Mouse (Mus musculus) forebrain, embryonic 13.5 days (tissue): ENCODE measurements around the gene Clca3a2. TPM values are rescaled to one million over a fixed set of nuclear protein-coding genes. Genes with fewer than 3 reads are reported as not detected.
A peak's percentile ranks its signal among the peaks of the same experiment; 100 is the strongest.
"Not testable (repeated sequence)": the region's sequence is repeated elsewhere in the genome, so short reads cannot be mapped to it uniquely, and the experiment has no call there.

Experiments used
- ATAC-seq: fragments of 200-750 bp; cut with Nextera tagmentation; 2 replicates; pipeline ENCODE4 v1.8.0; 2017
- H3K27ac ChIP-seq: fragments of 300-500 bp; sonication (generic); 2 replicates; pipeline ENCODE4 v1.5.1; 2015; ENCODE audit warnings: inconsistent platforms, mild to moderate bottlenecking, moderate library complexity
- H3K27me3 ChIP-seq: fragments of 300-500 bp; sonication (generic); 2 replicates; pipeline ENCODE4 v1.6.1; 2015; ENCODE audit warnings: mild to moderate bottlenecking, inconsistent platforms
- H3K36me3 ChIP-seq: fragments of 300-500 bp; sonication (generic); 2 replicates; pipeline ENCODE4 v1.6.1; 2015; ENCODE audit warnings: mild to moderate bottlenecking, inconsistent platforms; ENCODE audit not compliant: poor library complexity, severe bottlenecking
- H3K4me1 ChIP-seq: fragments of 300-500 bp; sonication (generic); 2 replicates; pipeline ENCODE4 v1.6.1; 2015; ENCODE audit warnings: inconsistent platforms
- H3K4me2 ChIP-seq: fragments of 300-500 bp; sonication (generic); 2 replicates; pipeline ENCODE4 v1.6.1; 2015; ENCODE audit warnings: inconsistent platforms, mild to moderate bottlenecking, moderate library complexity
- H3K4me3 ChIP-seq: fragments of 300-500 bp; sonication (generic); 2 replicates; pipeline ENCODE4 v1.5.1; 2015; ENCODE audit warnings: mild to moderate bottlenecking, inconsistent platforms
- H3K9ac ChIP-seq: fragments of 300-500 bp; sonication (generic); 2 replicates; pipeline ENCODE4 v1.6.1; 2015; ENCODE audit warnings: mild to moderate bottlenecking, inconsistent platforms
- H3K9me3 ChIP-seq: fragments of 300-500 bp; sonication (generic); replicated peaks from 2 replicates; pipeline ENCODE4 v1.6.1; 2016; ENCODE audit warnings: inconsistent platforms
- WGBS: fragments of 180-500 bp; shearing (Covaris S2); methylation state at CpG from one replicate; pipeline ENCODE4 v1.1.7; 2015; 5-methylcytosine and 5-hydroxymethylcytosine counted together
- polyA plus RNA-seq: library from polyadenylated mRNA; unstranded; fragments of >200 nt; fragmentation: Nextera tagmentation; extraction: Ambion mirVana; gene quantifications from 2 replicates; pipeline ENCODE4 v1.2.1, GENCODE M21; 2015

The Clca3a2 gene
- polyA plus RNA-seq = 0.08 TPM in 1 of 2 replicates, not detected in the other

GRCm38 (mm10) chr3:144819219-144819618 is at the start of gene Clca3a2:
Gene Clca3a2 (minus strand): TSS chr3:144819494.
- not testable (repeated sequence) for H3K4me1 ChIP-seq, ATAC-seq
- WGBS = 69% methylated on average over 6 of the region's 6 CpGs

GRCm38 (mm10) chr3:144849584-144849983 is 30.3 kb upstream of the Clca3a2 start:
- H3K4me3 ChIP-seq = no peak overlapping the region
- no peaks in the 10 kb centered on the region for H3K9me3 ChIP-seq
- no peaks in the 10 kb centered on the region for H3K4me1 ChIP-seq
- H3K36me3 ChIP-seq = no peaks in the 10 kb centered on the region
- no peak overlapping the region for H3K9ac ChIP-seq
- H3K27me3 ChIP-seq = no peaks in the 10 kb centered on the region
- H3K4me2 ChIP-seq = no peak overlapping the region
- no peak for ATAC-seq
- H3K27ac ChIP-seq = no peak overlapping the region
- WGBS = 79% methylated on average over 4 of the region's 4 CpGs

More at GRCm38 (mm10) chr3:144819219-144819618, at the start of gene Clca3a2:
- H3K4me2 ChIP-seq, H3K4me3 ChIP-seq, H3K9ac ChIP-seq, H3K27ac ChIP-seq, H3K27me3 ChIP-seq, H3K9me3 ChIP-seq, H3K36me3 ChIP-seq: not testable (repeated sequence)

GRCm38 (mm10) chr3:144849014-144849556 is 29.8 kb upstream of the Clca3a2 start, which contains the start of gene Clca3b:
Gene Clca3b (minus strand): TSS chr3:144849357.
- not testable (repeated sequence) for H3K27ac ChIP-seq, ATAC-seq

GRCm38 (mm10) chr3:144827257-144827656 is 8.0 kb upstream of the Clca3a2 start:
- no peaks in the 10 kb centered on the region for H3K9me3 ChIP-seq
- H3K27ac ChIP-seq = no peak overlapping the region
- no peak overlapping the region for H3K4me2 ChIP-seq
- no peaks in the 10 kb centered on the region for H3K4me1 ChIP-seq
- ATAC-seq = no peak
- no peaks in the 10 kb centered on the region for H3K36me3 ChIP-seq
- no peaks in the 10 kb centered on the region for H3K27me3 ChIP-seq
- no peak overlapping the region for H3K4me3 ChIP-seq
- WGBS = 88% methylated on average over 6 of the region's 6 CpGs
- no peak overlapping the region for H3K9ac ChIP-seq

More at GRCm38 (mm10) chr3:144849014-144849556, 29.8 kb upstream of the Clca3a2 start, which contains the start of gene Clca3b:
- H3K9ac ChIP-seq, H3K27me3 ChIP-seq, H3K9me3 ChIP-seq, H3K4me2 ChIP-seq, H3K4me1 ChIP-seq, H3K36me3 ChIP-seq, H3K4me3 ChIP-seq: not testable (repeated sequence)
- WGBS = 86% methylated on average over 9 of the region's 9 CpGs

- WGBS = 19% methylated on average over 10 of the region's 10 CpGs
Observed at GRCm38 (mm10) chr3:144825151-144825550, 5.9 kb upstream of the Clca3a2 start.

GRCm38 (mm10) chr3:144823331-144823730 is 4.0 kb upstream of the Clca3a2 start:
- WGBS = 71% methylated on average over 5 of the region's 5 CpGs
- Histone ChIP-seq H3K4me3 (no peak overlapping the region), H3K9ac (no peak overlapping the region), H3K4me1 (no peaks in the 10 kb centered on the region), H3K4me2 (no peak overlapping the region), H3K36me3 (no peaks in the 10 kb centered on the region), H3K9me3 (no peaks in the 10 kb centered on the region), H3K27me3 (no peaks in the 10 kb centered on the region), H3K27ac (no peak overlapping the region)
- no peak for ATAC-seq

More at GRCm38 (mm10) chr3:144825151-144825550, 5.9 kb upstream of the Clca3a2 start:
- Histone ChIP-seq H3K9me3 (no peaks in the 10 kb centered on the region), H3K4me2 (no peak overlapping the region), H3K4me1 (no peaks in the 10 kb centered on the region), H3K9ac (no peak overlapping the region), H3K36me3 (no peaks in the 10 kb centered on the region), H3K27me3 (no peaks in the 10 kb centered on the region), H3K27ac (no peak overlapping the region), H3K4me3 (no peak overlapping the region)
- peak; percentile 87 for ATAC-seq

- Histone ChIP-seq H3K36me3 (no peaks in the 10 kb centered on the region), H3K9ac (no peak overlapping the region), H3K4me1 (no peaks in the 10 kb centered on the region), H3K27me3 (no peaks in the 10 kb centered on the region), H3K9me3 (no peaks in the 10 kb centered on the region), H3K4me3 (no peak overlapping the region), H3K27ac (no peak overlapping the region), H3K4me2 (no peak overlapping the region)
- ATAC-seq = no peak
- 79% methylated on average over 1 of the region's 1 CpGs for WGBS
Observed at GRCm38 (mm10) chr3:144820632-144821031, 1.3 kb upstream of the Clca3a2 start.

GRCm38 (mm10) chr3:144813336-144813735 is 6.0 kb downstream of the Clca3a2 start:
- ATAC-seq, H3K9me3 ChIP-seq, H3K4me2 ChIP-seq, H3K4me3 ChIP-seq, H3K27me3 ChIP-seq, H3K4me1 ChIP-seq, H3K36me3 ChIP-seq, H3K27ac ChIP-seq, H3K9ac ChIP-seq: not testable (repeated sequence)
- 88% methylated on average over 6 of the region's 6 CpGs for WGBS

GRCm38 (mm10) chr3:144811821-144812220 is 7.5 kb downstream of the Clca3a2 start:
- H3K4me3 ChIP-seq = no peak overlapping the region
- no peak overlapping the region for H3K4me2 ChIP-seq
- no peak for ATAC-seq
- H3K4me1 ChIP-seq = no peaks in the 10 kb centered on the region
- no peak overlapping the region for H3K27ac ChIP-seq
- H3K9ac ChIP-seq = no peak overlapping the region
- no peaks in the 10 kb centered on the region for H3K27me3 ChIP-seq
- WGBS = 37% methylated on average over 3 of the region's 3 CpGs
- H3K36me3 ChIP-seq = no peaks in the 10 kb centered on the region
- no peaks in the 10 kb centered on the region for H3K9me3 ChIP-seq

GRCm38 (mm10) chr3:144808153-144808925 is 11.0 kb downstream of the Clca3a2 start:
- peak; percentile 86 for ATAC-seq
- 57% methylated on average over 15 of the region's 17 CpGs for WGBS
- H3K4me1 ChIP-seq, H3K36me3 ChIP-seq, H3K4me3 ChIP-seq, H3K9me3 ChIP-seq, H3K27ac ChIP-seq, H3K4me2 ChIP-seq, H3K27me3 ChIP-seq, H3K9ac ChIP-seq: not testable (repeated sequence)

- not testable (repeated sequence) for H3K4me1 ChIP-seq, H3K27me3 ChIP-seq, ATAC-seq, H3K4me3 ChIP-seq, H3K27ac ChIP-seq, H3K36me3 ChIP-seq, H3K9me3 ChIP-seq, H3K9ac ChIP-seq, H3K4me2 ChIP-seq
- WGBS = 40% methylated on average over 2 of the region's 2 CpGs
Observed at GRCm38 (mm10) chr3:144806626-144807025, 12.7 kb downstream of the Clca3a2 start.

GRCm38 (mm10) chr3:144801861-144802260 is 17.4 kb downstream of the Clca3a2 start:
- Histone ChIP-seq H3K27me3 (no peaks in the 10 kb centered on the region), H3K9me3 (no peaks in the 10 kb centered on the region), H3K36me3 (no peaks in the 10 kb centered on the region), H3K4me1 (no peaks in the 10 kb centered on the region), H3K27ac (no peak overlapping the region), H3K9ac (no peak overlapping the region), H3K4me3 (no peak overlapping the region), H3K4me2 (no peak overlapping the region)
- WGBS = 37% methylated on average over 8 of the region's 8 CpGs
- no peak for ATAC-seq
